Mouse (Mus musculus) lung, postnatal 0 days (tissue): ENCODE data around the gene Abr.

ENCODE experiments used
- CTCF ChIP-seq: IDR thresholded peaks from 2 replicates; pipeline ENCODE4 v1.5.1; 2016; ENCODE audit warnings: antibody characterized with exemption, mild to moderate bottlenecking
- EP300 ChIP-seq: IDR thresholded peaks from 2 replicates; pipeline ENCODE4 v1.6.1; 2016; ENCODE audit warnings: antibody characterized with exemption, mild to moderate bottlenecking, control low read depth

GRCm38 (mm10) chr11:76622152-76622565, at the start of gene Abr:
- TF ChIP-seq CTCF, result peak; percentile 50
- TF ChIP-seq EP300, result no peak
